Mouse (Mus musculus): ENCODE results near the gene Eif2ak4.

DNA sequence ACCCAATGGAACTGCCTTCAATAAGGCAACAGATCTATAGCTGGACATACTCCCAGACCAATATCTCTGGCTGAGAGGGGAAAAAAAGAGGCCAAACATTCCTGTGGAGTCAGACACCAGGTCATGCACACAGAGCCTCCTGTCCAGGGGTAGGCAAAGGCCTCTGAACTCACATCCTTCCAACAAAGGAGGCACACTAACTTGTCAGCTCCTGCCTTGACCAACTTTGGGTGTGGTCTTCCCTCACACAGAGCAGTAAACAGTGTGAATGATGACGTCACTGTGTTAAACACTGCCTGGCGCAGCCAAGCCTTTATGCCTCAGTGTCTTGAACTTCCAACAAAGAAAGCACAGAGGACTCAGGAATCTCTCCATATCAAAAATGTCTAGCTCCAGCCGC is 44.5 kb upstream of the Eif2ak4 start:
- TF ChIP-seq CTCF (conservative IDR thresholded peaks at IDR 0.05; ENCODE audit: low read length) (no peak), NANOG (IDR thresholded peaks at IDR 0.05; ENCODE audit: borderline replicate concordance, low read length) (no peak), POU5F1 (IDR thresholded peaks at IDR 0.05; ENCODE audit: borderline replicate concordance, low read length) (no peak)
